Mouse (Mus musculus) heart, postnatal 36 days (tissue): Measurements from ENCODE around the gene Kcnh4. TPM values are rescaled to one million over a fixed set of nuclear protein-coding genes. Genes with fewer than 3 reads are reported as not detected.

ENCODE experiments used
- total RNA-seq, 2 experiments: library from RNA; stranded (reverse); gene quantifications; 2 replicates each; pipeline ENCODE4 v1.2.3; 2021

The Kcnh4 gene
- total RNA-seq, 2 experiments from 2014 or later, result not detected

Other genes with a start within 250 kb of the Kcnh4 start
- 10 to 100 TPM; 27.3 to 38.1 TPM for gene Acly, start 231.9 kb downstream of the Kcnh4 start, total RNA-seq
- under 1 TPM; 0.22 to 0.49 TPM for gene Ttc25, start 214.3 kb downstream of the Kcnh4 start, total RNA-seq
- gene Cnp, start 185.0 kb downstream of the Kcnh4 start, total RNA-seq, result 1 to 10 TPM; 5.5 to 7.2 TPM
- 10 to 100 TPM; 57.2 to 59.2 TPM for gene Nkiras2, start 140.7 kb downstream of the Kcnh4 start, total RNA-seq
- 100 to 1,000 TPM; 123 to 133 TPM for gene Dnajc7, start 139.8 kb downstream of the Kcnh4 start, total RNA-seq
- under 1 TPM in 1 of 2 experiments, not detected in 1; 0.28 TPM for gene Zfp385c, start 67.5 kb downstream of the Kcnh4 start, total RNA-seq
- gene Dhx58, start 55.7 kb downstream of the Kcnh4 start, total RNA-seq, result 1 to 10 TPM in 1 of 2 experiments, under 1 TPM in 1; 0.75 to 2.8 TPM
- gene Kat2a, start 47.5 kb downstream of the Kcnh4 start, total RNA-seq, result 10 to 100 TPM; 12.4 to 13.0 TPM
- gene Hspb9, start 46.1 kb downstream of the Kcnh4 start, total RNA-seq, result under 1 TPM in 1 of 2 experiments, not detected in 1; 0.43 TPM
- gene Rab5c, start 21.7 kb downstream of the Kcnh4 start, total RNA-seq, result 10 to 100 TPM; 54.3 to 62.1 TPM
- gene Hcrt, start 3.0 kb upstream of the Kcnh4 start, total RNA-seq, result not detected
- 1 to 10 TPM; 8.5 to 9.5 TPM for gene Ghdc, start 11.0 kb upstream of the Kcnh4 start, total RNA-seq
- 10 to 100 TPM; 62.7 to 62.8 TPM for gene Stat5b, start 90.8 kb upstream of the Kcnh4 start, total RNA-seq
- gene Stat5a, start 99.4 kb upstream of the Kcnh4 start, total RNA-seq, result 10 to 100 TPM; 19.8 to 24.1 TPM
- 10 to 100 TPM; 93.5 to 93.9 TPM for gene Stat3, start 179.6 kb upstream of the Kcnh4 start, total RNA-seq
- gene Cavin1, start 210.9 kb upstream of the Kcnh4 start, total RNA-seq, result 100 to 1,000 TPM; 239 to 258 TPM
- 10 to 100 TPM; 76.8 to 88.5 TPM for gene Atp6v0a1, start 249.5 kb upstream of the Kcnh4 start, total RNA-seq